Mouse (Mus musculus) midbrain, postnatal 0 days (tissue): ENCODE data around the gene Ppil3. TPM values are rescaled to one million over a fixed set of nuclear protein-coding genes. Genes with fewer than 3 reads are reported as not detected.

ENCODE experiments used
- ATAC-seq: fragments of 200-750 bp; cut with Nextera tagmentation; 2 replicates; pipeline ENCODE4 v1.8.0; 2017; ENCODE audit warnings: moderate number of reproducible peaks, mild to moderate bottlenecking, moderate TSS enrichment, moderate library complexity; ENCODE audit not compliant: low FRiP score
- DNase-seq: peaks from one replicate; pipeline ENCODE4 v3.0.0-alpha.2; 2015; ENCODE audit warnings: low spot score
- H3K27ac ChIP-seq: fragments of 300-500 bp; sonication (generic); 2 replicates; pipeline ENCODE4 v1.5.1; 2014; ENCODE audit warnings: low read depth, mild to moderate bottlenecking, low read length, mixed read lengths
- H3K27me3 ChIP-seq: fragments of 300-500 bp; sonication (generic); 2 replicates; pipeline ENCODE4 v1.6.1; 2014; ENCODE audit warnings: low read length, control low read depth, mixed read lengths; ENCODE audit not compliant: insufficient read depth
- H3K36me3 ChIP-seq: fragments of 300-500 bp; sonication (generic); 2 replicates; pipeline ENCODE4 v1.6.1; 2014; ENCODE audit warnings: low read length, control low read depth, mixed read lengths; ENCODE audit not compliant: insufficient read depth
- H3K4me1 ChIP-seq: fragments of 300-500 bp; sonication (generic); 2 replicates; pipeline ENCODE4 v1.6.1; 2014; ENCODE audit warnings: mild to moderate bottlenecking, control low read depth, antibody characterized with exemption, low read length, mixed read lengths; ENCODE audit not compliant: insufficient read depth
- H3K4me2 ChIP-seq: fragments of 300-500 bp; sonication (generic); 2 replicates; pipeline ENCODE4 v1.6.1; 2014; ENCODE audit warnings: low read depth, mild to moderate bottlenecking, low read length, mixed read lengths; ENCODE audit not compliant: poor library complexity, severe bottlenecking
- H3K4me3 ChIP-seq: fragments of 300-500 bp; sonication (generic); 2 replicates; pipeline ENCODE4 v1.5.1; 2014; ENCODE audit warnings: low read depth, mild to moderate bottlenecking, low read length, moderate library complexity
- H3K9ac ChIP-seq: fragments of 300-500 bp; sonication (generic); replicated peaks from 2 replicates; pipeline ENCODE4 v1.6.1; 2014; ENCODE audit warnings: mild to moderate bottlenecking, low read length, moderate library complexity, mixed read lengths; ENCODE audit not compliant: poor library complexity, severe bottlenecking
- H3K9me3 ChIP-seq: fragments of 300-500 bp; sonication (generic); 2 replicates; pipeline ENCODE4 v1.6.1; 2016; ENCODE audit warnings: low read length, control low read depth
- CTCF ChIP-seq: IDR thresholded peaks from 2 replicates; pipeline ENCODE4 v1.5.1; 2016; ENCODE audit warnings: antibody characterized with exemption, mild to moderate bottlenecking
- WGBS: fragments of 180-500 bp; shearing (Covaris S2); extraction: QIAGEN DNeasy Blood & Tissue Kit; methylation state at CpG from one replicate; pipeline ENCODE4 v1.1.7; 2014; 5-methylcytosine and 5-hydroxymethylcytosine counted together
- polyA plus RNA-seq: library from polyadenylated mRNA; unstranded; fragments of >200 nt; fragmentation: Nextera tagmentation; extraction: Ambion mirVana; gene quantifications from 2 replicates; pipeline ENCODE4 v1.2.1, GENCODE M21; 2015
- total RNA-seq: library from RNA; depleted of rRNA; stranded (reverse); fragments of >200 nt; gene quantifications from 2 replicates; pipeline ENCODE4 v1.2.3, GENCODE M21; 2014; rRNA removed

Gene Ppil3
- total and polyA plus RNA-seq, 2 experiments from 2014 or later, result 21.9 to 40.4 TPM

GRCm38 (mm10) chr1:58382586-58383281 is 62.6 kb downstream of the Ppil3 start:
- Histone ChIP-seq H3K36me3 (no peaks in the 10 kb centered on the region), H3K9ac (no peak overlapping the region), H3K9me3 (no peaks in the 10 kb centered on the region), H3K27ac (no peak overlapping the region), H3K27me3 (no peaks in the 10 kb centered on the region), H3K4me1 (no peaks in the 10 kb centered on the region), H3K4me2 (no peak overlapping the region), H3K4me3 (no peak overlapping the region)
- WGBS, result 78% methylated on average over 5 of the region's 5 CpGs
- no peak for TF ChIP-seq CTCF
- ATAC-seq (no peak), DNase-seq (no peak)

Other genes starting within 250 kb of the Ppil3 start
- gene Aox4, start 235.1 kb downstream of the Ppil3 start, total RNA-seq, result 0.05 and 0.71 TPM in 2 replicates
- gene Aox4, start 235.1 kb downstream of the Ppil3 start, polyA plus RNA-seq, result 0.21 and 0.45 TPM in 2 replicates
- 0.16 TPM in 1 of 2 replicates, not detected in the other for gene Aox2, start 167.2 kb downstream of the Ppil3 start, total RNA-seq
- 0.05 TPM in 1 of 2 replicates, not detected in the other for gene Aox2, start 167.2 kb downstream of the Ppil3 start, polyA plus RNA-seq
- 251 and 312 TPM in 2 replicates for gene Bzw1, start 52.6 kb downstream of the Ppil3 start, total RNA-seq
- 325 and 364 TPM in 2 replicates for gene Bzw1, start 52.6 kb downstream of the Ppil3 start, polyA plus RNA-seq
- gene Clk1, start 21.4 kb downstream of the Ppil3 start, total RNA-seq, result 85.5 and 135 TPM in 2 replicates
- gene Clk1, start 21.4 kb downstream of the Ppil3 start, polyA plus RNA-seq, result 83.4 and 114 TPM in 2 replicates
- 28.7 and 39.8 TPM in 2 replicates for gene Nif3l1, start 335 bp downstream of the Ppil3 start, total RNA-seq
- 39.1 and 39.6 TPM in 2 replicates for gene Nif3l1, start 335 bp downstream of the Ppil3 start, polyA plus RNA-seq
- gene Orc2, start 59.6 kb upstream of the Ppil3 start, total RNA-seq, result 45.1 and 84.8 TPM in 2 replicates
- gene Orc2, start 59.6 kb upstream of the Ppil3 start, polyA plus RNA-seq, result 13.5 and 16.1 TPM in 2 replicates
- gene Fam126b, start 140.8 kb upstream of the Ppil3 start, total RNA-seq, result 18.1 and 23.6 TPM in 2 replicates
- gene Fam126b, start 140.8 kb upstream of the Ppil3 start, polyA plus RNA-seq, result 9.8 and 11.7 TPM in 2 replicates
- gene Ndufb3, start 140.9 kb upstream of the Ppil3 start, total RNA-seq, result 87.1 and 89.2 TPM in 2 replicates
- 204 and 212 TPM in 2 replicates for gene Ndufb3, start 140.9 kb upstream of the Ppil3 start, polyA plus RNA-seq